Mouse (Mus musculus): ENCODE measurements around the gene Fam207a. TPM values are rescaled to one million over a fixed set of nuclear protein-coding genes. Genes with fewer than 3 reads are reported as not detected.

Fam207a gene
- total RNA-seq, 2 experiments from 2014 or later, result 33.7 to 33.8 TPM

DNA sequence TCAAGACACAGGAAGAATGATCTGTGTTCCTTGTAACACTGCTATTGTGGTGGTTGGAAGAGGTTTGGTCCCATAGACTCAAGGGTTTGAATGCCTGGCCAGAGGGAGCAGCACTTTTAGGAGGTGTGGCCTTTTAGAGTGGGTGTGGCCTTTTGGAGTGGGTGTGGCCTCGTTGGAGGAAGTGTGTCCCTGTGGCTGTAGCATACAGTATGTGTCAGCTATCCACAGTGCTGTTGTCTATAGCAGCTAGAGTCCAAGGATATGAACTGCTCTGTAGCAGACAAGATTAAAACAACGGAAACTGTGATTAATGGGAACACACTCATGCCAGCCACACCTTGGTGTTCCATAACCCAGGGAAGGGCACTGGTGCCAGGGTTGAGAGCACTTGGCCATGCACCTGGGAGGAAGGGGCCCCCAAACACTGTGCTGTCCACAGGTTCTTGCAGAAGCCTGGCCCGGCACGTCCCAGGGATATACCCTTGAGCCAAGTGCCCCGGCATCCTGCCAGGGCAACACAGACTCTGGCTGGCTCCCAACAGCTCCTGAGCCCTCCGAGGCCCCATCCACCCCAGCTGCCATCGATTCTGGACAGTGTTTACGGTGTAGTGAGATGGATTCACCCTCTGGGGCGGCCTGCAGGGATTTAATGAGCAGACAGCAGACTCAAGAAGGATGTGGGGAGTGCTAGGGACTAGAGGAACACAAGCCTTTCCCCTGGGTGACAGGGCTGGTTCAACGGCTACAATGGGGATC, 51.2 kb downstream of the Fam207a start:
- intact Hi-C loops (cut with DNase I), result no loop called here
- DNase-seq (ENCODE audit: low spot score in 2 of 2), result no peak

DNA sequence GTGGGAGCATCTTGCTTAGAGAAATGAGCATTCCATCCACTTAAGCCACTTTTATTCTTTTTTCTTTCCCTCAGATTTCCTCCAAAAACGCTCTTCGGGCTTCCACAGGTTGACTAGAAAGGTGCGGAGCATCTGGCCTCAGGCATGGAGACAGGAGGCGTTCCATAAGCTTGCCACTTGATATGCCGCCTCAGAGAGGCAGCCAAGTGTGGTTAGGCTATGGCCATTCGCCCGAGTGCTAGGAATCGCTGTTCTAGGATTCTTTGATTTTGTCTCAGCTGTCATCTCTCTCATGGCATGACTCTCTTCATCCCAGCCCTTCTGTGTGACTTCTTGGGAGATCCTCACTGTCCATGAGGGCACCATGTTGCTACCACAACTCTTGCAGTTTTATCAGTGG, 54.4 kb downstream of the Fam207a start:
- no peak for DNase-seq (ENCODE audit: low spot score in 2 of 2)
- intact Hi-C loops (cut with DNase I), result no loop called here

DNA sequence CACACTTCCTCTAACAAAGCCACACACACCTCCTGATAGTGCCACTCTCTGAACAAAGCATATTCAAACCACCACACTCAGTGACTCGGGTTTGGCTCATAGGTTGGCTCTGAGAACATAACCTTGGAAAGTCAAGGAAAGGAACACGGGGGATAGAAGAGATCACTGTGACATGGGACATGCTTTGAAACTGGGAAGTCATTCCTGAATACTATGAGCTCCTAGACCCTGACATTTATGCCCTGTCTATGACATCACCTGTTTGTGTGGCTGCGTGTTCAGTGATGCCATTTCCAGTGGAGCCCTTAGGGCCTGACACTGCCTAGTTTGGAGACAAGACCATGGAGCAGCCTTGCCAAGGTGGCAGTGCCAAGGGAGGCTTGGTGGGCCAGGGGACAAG, 57.9 kb downstream of the Fam207a start:
- intact Hi-C loops (cut with DNase I), result no loop called here
- DNase-seq (ENCODE audit: low spot score in 2 of 2), result no peak

DNA sequence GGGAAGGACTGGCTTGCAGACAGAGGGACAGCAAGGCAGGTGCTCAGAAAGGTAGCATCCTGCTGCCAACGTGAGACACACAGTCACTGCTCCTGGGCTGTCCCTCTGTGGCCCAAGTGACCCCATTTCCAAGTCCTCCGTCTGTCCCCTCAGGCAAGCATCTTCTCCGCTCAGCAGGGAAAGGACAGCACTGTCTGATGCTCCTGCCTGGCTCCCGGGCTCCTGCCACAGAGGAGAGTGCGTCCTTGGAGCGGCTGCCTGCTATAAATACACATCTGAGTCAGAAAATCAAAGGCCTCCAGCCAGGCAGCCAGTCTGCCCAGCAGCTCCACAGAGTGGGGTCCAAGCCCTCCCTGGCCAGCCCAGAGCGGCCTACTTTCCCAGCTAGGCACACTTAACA, 59.1 kb downstream of the Fam207a start:
- intact Hi-C loops (cut with DNase I), result no loop called here
- no peak for DNase-seq (ENCODE audit: low spot score in 2 of 2)

DNA sequence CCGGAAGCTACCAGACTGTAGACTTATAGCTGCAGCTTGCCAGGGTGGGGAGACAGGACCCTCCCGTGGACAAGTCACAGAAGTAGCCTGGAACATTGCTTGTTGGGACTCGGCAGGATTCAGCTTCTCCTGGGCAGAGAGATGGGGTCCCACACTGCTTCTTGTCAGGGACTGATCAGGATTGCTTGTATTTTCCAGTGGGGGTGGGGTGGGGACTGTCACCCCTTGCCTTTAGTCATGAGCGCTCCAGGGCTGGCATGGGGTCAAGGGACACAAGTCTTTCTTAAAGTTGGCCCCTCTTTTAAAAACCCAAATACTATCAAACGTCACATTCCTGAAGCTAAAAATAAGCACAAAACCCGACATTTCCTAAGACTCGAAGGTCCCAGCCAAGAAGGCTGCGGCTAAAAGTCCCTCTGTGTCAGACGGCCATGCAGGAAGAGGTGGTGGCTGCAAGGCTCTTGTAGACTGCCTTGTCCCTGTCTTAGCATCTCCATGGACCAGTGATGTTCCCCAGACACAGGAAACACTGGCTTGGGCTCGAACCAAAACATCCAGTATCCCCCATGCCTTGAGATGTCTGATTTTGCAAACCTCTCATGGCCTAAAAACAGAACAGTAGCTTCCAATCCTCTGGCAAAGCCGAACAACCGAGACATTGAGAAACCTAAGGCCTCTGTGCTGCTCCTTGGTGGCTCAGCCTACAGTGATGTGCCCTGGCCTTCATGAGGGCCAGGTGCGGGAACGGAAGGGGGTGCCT, 60.2 kb downstream of the Fam207a start:
- intact Hi-C loops (cut with DNase I), result no loop called here
- no peak for DNase-seq (ENCODE audit: low spot score in 2 of 2)

DNA sequence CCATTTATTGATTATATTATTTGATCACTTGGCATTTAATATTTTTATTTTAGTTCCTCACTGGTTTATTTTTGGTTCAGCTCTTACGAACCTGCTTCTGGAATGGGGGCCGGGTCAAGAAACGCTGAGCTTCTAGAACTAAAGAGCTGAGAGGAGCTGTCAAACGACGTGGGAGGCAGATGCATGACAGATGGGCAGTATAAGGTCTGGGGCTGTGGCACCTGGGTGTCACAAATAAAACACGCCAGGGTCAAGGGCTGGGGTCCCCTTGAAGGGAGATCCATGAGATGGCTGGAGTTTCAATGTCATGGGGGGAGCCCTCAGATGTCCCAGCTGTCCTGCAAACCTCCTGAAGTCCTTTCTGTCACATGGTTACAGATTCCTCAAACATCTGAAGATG, 60.8 kb downstream of the Fam207a start:
- DNase-seq (ENCODE audit: low spot score in 2 of 2), result no peak
- intact Hi-C loops (cut with DNase I), result no loop called here

DNA sequence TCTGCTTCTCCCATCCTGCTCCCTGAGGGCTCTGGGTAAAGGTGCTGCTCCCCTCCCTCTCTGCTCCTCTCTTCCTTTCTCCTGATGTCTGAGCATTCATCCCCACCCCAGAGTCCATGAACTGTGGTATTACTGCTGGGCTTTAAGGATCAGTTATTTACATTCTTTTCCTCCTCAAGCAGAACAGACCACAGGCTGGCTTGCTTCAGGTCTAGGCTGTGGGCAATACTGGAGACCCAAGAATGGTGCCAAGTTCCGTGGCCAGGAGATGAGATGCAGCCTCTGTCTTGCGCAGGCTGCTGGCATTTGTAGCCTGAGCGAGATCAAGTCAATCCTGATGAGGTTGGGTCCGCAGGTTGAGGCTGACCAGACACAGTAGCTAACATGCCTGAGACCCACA, 63.8 kb downstream of the Fam207a start:
- DNase-seq (ENCODE audit: low spot score in 2 of 2), result no peak
- intact Hi-C loops (cut with DNase I), result no loop called here

DNA sequence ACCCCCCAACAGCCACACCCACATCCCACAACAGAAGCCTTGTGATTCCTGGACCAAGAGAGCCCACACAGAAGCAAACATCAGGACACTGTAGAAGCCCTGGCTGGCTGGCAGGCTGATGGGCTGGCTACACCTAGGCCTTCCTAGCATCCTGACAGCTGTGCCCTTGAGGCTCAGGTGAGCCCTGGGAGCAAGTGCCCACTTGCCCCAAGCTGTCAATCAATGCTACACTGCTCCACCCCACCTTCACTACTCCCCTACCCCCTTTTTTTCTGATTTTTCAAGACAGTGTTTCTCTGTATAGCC, 65.5 kb downstream of the Fam207a start:
- intact Hi-C loops (cut with DNase I), result no loop called here
- no peak for DNase-seq (ENCODE audit: low spot score in 2 of 2)

DNA sequence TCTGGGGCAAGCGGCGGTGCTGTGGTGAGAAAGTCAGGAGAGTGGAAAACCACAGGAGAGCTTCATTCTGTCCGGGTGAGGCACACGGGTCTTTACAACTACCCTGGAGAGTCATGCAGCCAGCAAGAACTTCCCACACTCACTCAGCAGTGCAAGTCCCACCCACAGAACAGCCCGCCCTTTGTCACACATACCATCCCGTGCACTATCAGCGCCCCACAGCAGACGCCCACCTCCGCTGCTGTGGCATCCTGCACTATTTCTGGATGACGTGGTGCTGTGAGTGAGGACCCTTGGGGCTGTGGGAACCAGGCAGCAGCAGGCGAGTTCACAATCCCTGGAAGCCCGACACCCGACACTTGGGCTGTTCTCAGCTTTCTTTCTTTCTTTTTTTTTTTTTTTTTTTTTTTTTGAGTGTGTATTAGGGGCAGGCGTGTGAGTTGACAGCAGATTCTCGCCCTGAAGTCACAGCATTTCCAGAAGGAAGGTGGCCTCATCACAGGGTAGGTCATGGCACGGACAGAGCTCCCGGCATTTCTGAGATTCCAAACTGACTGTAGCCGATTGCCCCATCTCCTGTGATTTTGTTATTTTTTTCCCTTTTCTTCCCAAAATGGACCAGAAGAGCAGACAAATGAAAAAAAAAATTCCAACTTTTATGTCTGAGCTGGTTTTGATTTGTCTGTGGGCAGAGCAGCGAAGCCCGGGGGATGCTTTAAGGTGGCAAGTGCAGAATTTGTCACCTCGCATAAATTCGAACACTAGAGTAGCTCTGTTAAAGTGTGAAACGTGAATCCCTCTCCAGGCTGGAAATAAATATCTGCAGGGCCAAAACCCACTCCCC, 66.0 kb downstream of the Fam207a start:
- intact Hi-C loops (cut with DNase I), result no loop called here

DNA sequence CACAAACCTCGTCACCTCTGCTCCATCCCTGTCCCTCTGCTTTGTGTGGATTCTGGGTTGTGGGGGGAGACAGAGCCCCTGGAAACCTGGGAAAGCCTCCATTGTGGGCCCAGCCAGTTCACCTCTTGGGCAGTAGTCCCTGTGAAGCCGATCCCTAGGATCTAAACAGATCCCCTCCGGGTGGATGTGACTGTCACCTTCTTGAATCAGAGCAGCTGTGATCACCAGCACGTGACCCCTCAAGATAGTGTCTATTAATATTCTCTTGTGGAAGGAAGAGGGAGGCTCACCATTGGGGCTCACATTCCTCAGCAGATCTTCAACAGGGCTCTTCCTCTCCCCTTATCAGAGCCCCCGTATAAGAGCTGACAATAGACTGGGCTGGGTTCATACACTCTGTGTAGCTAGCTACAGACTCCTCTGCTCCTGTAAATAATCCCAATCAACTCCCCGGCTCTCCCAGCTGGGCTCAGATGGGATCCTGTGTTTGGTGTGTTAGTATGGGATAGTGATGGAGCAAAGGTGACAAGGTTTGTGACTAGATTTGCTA, 66.8 kb downstream of the Fam207a start:
- intact Hi-C loops (cut with DNase I), result no loop called here
- no peak for DNase-seq (ENCODE audit: low spot score in 2 of 2)

More for the DNA sequence above, 66.0 kb downstream of the Fam207a start:
- peak in 1 of 2 experiments; percentile 30 for DNase-seq (ENCODE audit: low spot score in 2 of 2)

DNA sequence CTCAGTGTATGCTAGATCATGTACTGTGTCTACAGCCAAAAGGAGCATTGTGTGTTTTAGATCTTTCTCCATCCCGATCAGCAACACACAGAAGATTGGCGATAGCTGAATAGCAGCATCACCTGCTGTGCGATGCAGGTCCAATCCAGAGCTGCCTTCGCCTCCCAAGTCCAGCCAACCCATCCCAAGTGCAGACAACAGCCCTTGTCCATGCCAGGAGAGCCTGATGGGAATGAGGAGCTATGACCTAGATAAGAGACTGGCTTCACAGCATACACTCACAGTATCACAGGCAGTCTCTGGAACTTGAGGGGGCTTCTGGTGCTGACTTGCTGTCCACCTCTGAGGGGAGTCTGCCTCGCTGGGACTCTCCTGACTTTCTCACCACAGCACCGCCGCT, 67.4 kb downstream of the Fam207a start:
- DNase-seq (ENCODE audit: low spot score in 2 of 2), result no peak
- intact Hi-C loops (cut with DNase I), result no loop called here

DNA sequence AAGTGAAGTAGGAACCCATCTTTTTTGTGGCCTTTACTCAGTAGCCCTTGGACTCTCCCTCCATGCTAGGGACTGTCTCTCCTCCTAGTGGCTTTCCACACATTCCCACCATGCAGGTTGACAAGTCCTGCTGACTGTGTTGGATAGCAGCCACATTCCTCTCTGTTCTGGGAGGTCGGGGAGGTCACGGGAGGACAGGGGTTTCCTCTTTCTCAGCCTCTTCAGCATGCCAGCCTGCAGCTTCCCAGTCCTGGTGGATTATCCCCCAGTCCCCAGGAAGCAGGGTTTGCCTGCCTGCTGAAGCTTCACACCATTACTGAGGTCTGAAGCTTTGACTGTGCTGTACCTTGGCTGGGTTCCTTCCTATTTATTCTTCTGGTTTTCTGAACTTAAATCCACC, 67.8 kb downstream of the Fam207a start:
- intact Hi-C loops (cut with DNase I), result no loop called here

DNA sequence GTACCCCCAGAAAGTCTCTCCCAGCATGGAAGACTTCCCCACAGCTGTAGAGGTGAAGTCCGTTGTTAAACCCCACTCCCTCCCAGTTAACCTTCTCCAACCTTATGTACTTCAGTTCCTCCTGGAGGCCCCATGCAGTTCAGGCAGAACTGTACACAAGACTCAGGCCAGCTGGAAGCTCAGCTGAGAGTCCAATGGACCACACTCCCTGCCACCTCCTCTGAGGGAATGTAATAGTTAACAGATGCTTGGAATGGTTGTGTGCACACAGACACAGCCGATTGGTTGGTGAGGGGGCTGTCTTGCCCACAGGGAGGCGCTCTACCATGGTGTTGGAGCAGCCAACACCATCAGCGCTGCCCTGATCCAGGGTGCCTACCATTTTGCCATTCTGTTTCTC, 73.3 kb downstream of the Fam207a start:
- intact Hi-C loops (cut with DNase I), result no loop called here
- no peak for DNase-seq (ENCODE audit: low spot score in 2 of 2)

More for the DNA sequence above, 67.8 kb downstream of the Fam207a start:
- no peak for DNase-seq (ENCODE audit: low spot score in 2 of 2)

DNA sequence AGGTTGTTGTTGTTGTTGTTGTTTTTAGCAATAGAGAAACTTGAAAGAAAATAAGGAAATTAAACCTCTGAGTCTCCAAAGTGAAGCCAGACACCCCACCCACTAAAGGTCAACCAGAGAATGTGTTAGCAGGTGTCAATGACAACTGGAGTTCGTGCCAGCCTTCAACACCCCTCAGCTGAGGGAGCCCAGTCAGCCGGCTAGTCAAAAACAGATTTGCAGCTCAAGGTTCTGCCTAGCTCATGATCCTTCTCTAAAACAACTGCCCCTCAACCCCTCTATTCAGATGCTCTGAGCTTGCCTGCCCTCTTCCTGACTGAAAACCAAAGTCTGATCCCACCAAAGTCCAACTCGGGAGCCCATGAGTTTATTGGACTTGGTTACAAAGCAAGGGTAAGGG, 73.8 kb downstream of the Fam207a start:
- intact Hi-C loops (cut with DNase I), result no loop called here

DNA sequence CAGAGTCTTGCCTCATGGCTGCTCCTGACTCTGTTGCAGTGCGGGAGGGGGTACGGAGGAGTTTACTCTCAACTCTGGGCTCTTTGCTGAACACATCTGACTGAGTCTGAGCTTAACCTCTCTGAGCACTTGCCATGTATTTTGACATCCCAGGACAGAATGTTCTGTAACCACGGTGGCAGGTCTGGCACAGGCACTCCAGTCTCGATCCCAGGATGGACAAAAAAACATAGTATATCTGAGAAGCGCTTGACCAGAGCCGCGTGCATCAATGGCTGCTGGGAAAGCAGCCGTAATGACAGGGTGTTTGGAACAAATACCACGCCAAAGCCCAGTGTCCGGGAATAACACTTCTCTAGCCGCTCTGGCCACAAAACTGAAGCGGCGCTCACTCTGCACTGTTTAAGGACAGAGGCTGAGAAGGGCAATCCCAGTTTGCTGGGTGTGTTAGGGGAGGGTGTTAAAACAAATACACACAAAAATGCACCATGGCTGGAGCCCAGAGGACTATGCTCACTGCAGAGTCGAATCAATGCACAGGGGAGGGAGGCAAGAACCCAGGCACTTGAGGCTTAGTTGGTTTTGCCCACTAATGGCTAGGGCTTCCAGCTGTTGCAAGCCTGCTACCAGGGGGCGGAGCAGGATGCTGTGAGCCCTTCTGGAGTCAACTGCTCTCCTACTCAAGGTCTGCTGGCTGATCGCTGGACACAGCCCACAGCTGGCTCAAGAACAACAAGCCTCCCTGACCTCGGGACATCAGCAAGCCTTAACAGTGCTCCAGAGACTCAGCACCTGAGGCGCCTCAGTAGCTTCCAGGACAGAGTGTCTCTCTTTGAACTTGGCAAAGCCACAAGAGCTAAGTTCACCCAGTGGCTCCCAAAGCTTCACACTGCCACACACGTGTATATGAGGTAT, 74.5 kb downstream of the Fam207a start:
- intact Hi-C loops (cut with DNase I), result no loop called here
- DNase-seq (ENCODE audit: low spot score in 2 of 2), result no peak

More for the DNA sequence above, 73.8 kb downstream of the Fam207a start:
- no peak for DNase-seq (ENCODE audit: low spot score in 2 of 2)

DNA sequence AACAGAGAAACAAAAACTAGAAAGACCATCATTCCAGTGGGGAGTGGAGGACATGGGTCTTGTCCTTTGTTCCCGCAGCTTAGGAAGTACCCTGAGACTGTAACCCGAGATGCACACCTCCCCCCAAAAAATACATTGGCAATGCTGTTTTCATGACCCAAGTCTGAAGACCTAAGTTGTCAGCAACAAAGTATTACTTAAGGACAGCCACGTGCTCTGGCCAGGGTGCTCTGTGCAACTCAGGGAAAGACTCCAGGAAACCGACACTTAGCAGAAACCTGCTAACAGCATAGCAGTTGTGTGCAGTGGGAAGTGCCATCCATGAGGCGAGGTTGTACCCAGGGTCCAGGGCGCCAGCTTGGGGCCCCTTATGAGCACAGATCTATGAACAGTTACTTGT, 75.3 kb downstream of the Fam207a start:
- intact Hi-C loops (cut with DNase I), result no loop called here
- no peak for DNase-seq (ENCODE audit: low spot score in 2 of 2)

DNA sequence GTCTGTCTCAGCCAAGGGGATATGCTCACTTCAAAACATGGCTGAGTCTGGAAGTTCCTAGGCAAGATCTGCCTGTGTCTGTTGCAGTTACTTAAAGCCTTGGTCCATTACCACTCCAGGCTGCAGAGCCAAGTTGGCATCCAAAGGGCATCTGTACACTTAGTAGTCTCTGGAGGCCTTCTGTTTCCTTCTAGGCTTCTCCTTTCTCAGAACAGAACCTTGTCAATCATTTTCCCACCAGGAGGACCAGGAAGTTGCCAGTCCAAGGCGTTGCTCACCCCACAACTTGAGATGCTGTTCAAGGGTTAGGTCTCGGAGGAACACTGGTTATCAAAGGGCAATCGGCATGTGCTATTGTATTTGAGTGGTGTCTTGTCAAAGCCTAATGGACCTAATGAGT, 76.6 kb downstream of the Fam207a start:
- intact Hi-C loops (cut with DNase I), result no loop called here
- DNase-seq (ENCODE audit: low spot score in 2 of 2), result no peak

DNA sequence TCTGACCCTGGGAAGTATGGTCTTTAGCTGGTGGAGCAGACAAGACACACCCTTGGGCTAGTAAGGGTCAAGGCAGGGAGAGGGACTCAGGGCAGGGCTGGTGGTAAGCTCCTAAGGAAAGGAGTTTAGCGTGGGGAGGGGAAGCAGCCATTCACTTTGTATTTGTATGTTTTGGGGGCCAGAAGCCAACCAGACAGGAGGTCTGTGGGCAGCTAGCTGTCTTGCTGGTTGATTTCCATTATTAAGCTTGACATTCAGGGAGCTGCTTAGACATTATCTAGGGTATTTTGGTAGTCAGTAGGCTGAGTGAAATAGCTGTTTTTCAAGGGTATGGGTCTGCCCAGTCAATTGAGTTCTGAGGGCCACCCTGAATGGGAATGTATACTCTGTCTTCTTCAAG, 77.6 kb downstream of the Fam207a start:
- intact Hi-C loops (cut with DNase I), result no loop called here
- no peak for DNase-seq (ENCODE audit: low spot score in 2 of 2)
